Mouse (Mus musculus): ENCODE data around the gene Phf1. TPM values are rescaled to one million over a fixed set of nuclear protein-coding genes. Genes with fewer than 3 reads are reported as not detected.
"Not testable (repeated sequence)": the region's sequence is repeated elsewhere in the genome, so short reads cannot be mapped to it uniquely, and the experiment has no call there.

The Phf1 gene
- total RNA-seq (2017) = 8.3 and 10.3 TPM in 2 replicates

- ATAC-seq (replicated peaks in 1 of 2; ENCODE audit: insufficient read depth in 1 of 2, low FRiP score in 2 of 2, low TSS enrichment in 1 of 2, low read depth in 1 of 2, poor library complexity in 2 of 2, severe bottlenecking in 2 of 2) = peak; percentile 77 to 91
Measured at GRCm38 (mm10) chr17:26932839-26933398, at the start of gene Phf1. Gene Phf1, plus strand, starts transcription at chr17:26933052.

- no peak for ATAC-seq (replicated peaks in 1 of 2; ENCODE audit: insufficient read depth in 1 of 2, low FRiP score in 2 of 2, low TSS enrichment in 1 of 2, low read depth in 1 of 2, poor library complexity in 2 of 2, severe bottlenecking in 2 of 2)
Measured at GRCm38 (mm10) chr17:26883585-26883984, 49.3 kb upstream of the Phf1 start.

- peak; percentile 78 to 88 for ATAC-seq (replicated peaks in 1 of 2; ENCODE audit: insufficient read depth in 1 of 2, low FRiP score in 2 of 2, low TSS enrichment in 1 of 2, low read depth in 1 of 2, poor library complexity in 2 of 2, severe bottlenecking in 2 of 2)
Measured at GRCm38 (mm10) chr17:26884995-26885926, 47.6 kb upstream of the Phf1 start.

- peak; percentile 92 to 93 for ATAC-seq (replicated peaks in 1 of 2; ENCODE audit: insufficient read depth in 1 of 2, low FRiP score in 2 of 2, low TSS enrichment in 1 of 2, low read depth in 1 of 2, poor library complexity in 2 of 2, severe bottlenecking in 2 of 2)
Measured at GRCm38 (mm10) chr17:26886047-26886749, 46.7 kb upstream of the Phf1 start.

GRCm38 (mm10) chr17:26887926-26888325 lies 44.9 kb upstream of the Phf1 start:
- no peak for ATAC-seq (replicated peaks in 1 of 2; ENCODE audit: insufficient read depth in 1 of 2, low FRiP score in 2 of 2, low TSS enrichment in 1 of 2, low read depth in 1 of 2, poor library complexity in 2 of 2, severe bottlenecking in 2 of 2)

- ATAC-seq (replicated peaks in 1 of 2; ENCODE audit: insufficient read depth in 1 of 2, low FRiP score in 2 of 2, low TSS enrichment in 1 of 2, low read depth in 1 of 2, poor library complexity in 2 of 2, severe bottlenecking in 2 of 2) = 0 out of 4 replicates have a peak, but pooled peaks of 1 of the 2 experiments have one; percentile 22
Measured at GRCm38 (mm10) chr17:26892635-26893375, 40.0 kb upstream of the Phf1 start.

- no peak for ATAC-seq (replicated peaks in 1 of 2; ENCODE audit: insufficient read depth in 1 of 2, low FRiP score in 2 of 2, low TSS enrichment in 1 of 2, low read depth in 1 of 2, poor library complexity in 2 of 2, severe bottlenecking in 2 of 2)
Measured at GRCm38 (mm10) chr17:26893492-26893891, 39.4 kb upstream of the Phf1 start.

GRCm38 (mm10) chr17:26894342-26894741 lies 38.5 kb upstream of the Phf1 start:
- ATAC-seq (replicated peaks in 1 of 2; ENCODE audit: insufficient read depth in 1 of 2, low FRiP score in 2 of 2, low TSS enrichment in 1 of 2, low read depth in 1 of 2, poor library complexity in 2 of 2, severe bottlenecking in 2 of 2) = no peak

GRCm38 (mm10) chr17:26895578-26895977 lies 37.3 kb upstream of the Phf1 start:
- peak; percentile 42 to 50; a peak in 2 of 4 replicates for ATAC-seq (replicated peaks in 1 of 2; ENCODE audit: insufficient read depth in 1 of 2, low FRiP score in 2 of 2, low TSS enrichment in 1 of 2, low read depth in 1 of 2, poor library complexity in 2 of 2, severe bottlenecking in 2 of 2)

GRCm38 (mm10) chr17:26900916-26901315 lies 31.9 kb upstream of the Phf1 start:
- no peak for ATAC-seq (replicated peaks in 1 of 2; ENCODE audit: insufficient read depth in 1 of 2, low FRiP score in 2 of 2, low TSS enrichment in 1 of 2, low read depth in 1 of 2, poor library complexity in 2 of 2, severe bottlenecking in 2 of 2)

- no peak for ATAC-seq (replicated peaks in 1 of 2; ENCODE audit: insufficient read depth in 1 of 2, low FRiP score in 2 of 2, low TSS enrichment in 1 of 2, low read depth in 1 of 2, poor library complexity in 2 of 2, severe bottlenecking in 2 of 2)
Measured at GRCm38 (mm10) chr17:26904320-26904719, 28.5 kb upstream of the Phf1 start.

GRCm38 (mm10) chr17:26907506-26907905 lies 25.3 kb upstream of the Phf1 start:
- ATAC-seq (replicated peaks in 1 of 2; ENCODE audit: insufficient read depth in 1 of 2, low FRiP score in 2 of 2, low TSS enrichment in 1 of 2, low read depth in 1 of 2, poor library complexity in 2 of 2, severe bottlenecking in 2 of 2) = not testable (repeated sequence)

- ATAC-seq (replicated peaks in 1 of 2; ENCODE audit: insufficient read depth in 1 of 2, low FRiP score in 2 of 2, low TSS enrichment in 1 of 2, low read depth in 1 of 2, poor library complexity in 2 of 2, severe bottlenecking in 2 of 2) = no peak
Measured at GRCm38 (mm10) chr17:26915248-26915647, 17.6 kb upstream of the Phf1 start.

GRCm38 (mm10) chr17:26916711-26917482 lies 16.0 kb upstream of the Phf1 start, which contains the start of gene Kifc5b:
Gene Kifc5b, plus strand, starts transcription at chr17:26917091.
- ATAC-seq (replicated peaks in 1 of 2; ENCODE audit: insufficient read depth in 1 of 2, low FRiP score in 2 of 2, low TSS enrichment in 1 of 2, low read depth in 1 of 2, poor library complexity in 2 of 2, severe bottlenecking in 2 of 2) = peak; percentile 99 to 100

GRCm38 (mm10) chr17:26917560-26917959 lies 15.3 kb upstream of the Phf1 start:
- not testable (repeated sequence) for ATAC-seq (replicated peaks in 1 of 2; ENCODE audit: insufficient read depth in 1 of 2, low FRiP score in 2 of 2, low TSS enrichment in 1 of 2, low read depth in 1 of 2, poor library complexity in 2 of 2, severe bottlenecking in 2 of 2)

- no peak for ATAC-seq (replicated peaks in 1 of 2; ENCODE audit: insufficient read depth in 1 of 2, low FRiP score in 2 of 2, low TSS enrichment in 1 of 2, low read depth in 1 of 2, poor library complexity in 2 of 2, severe bottlenecking in 2 of 2)
Measured at GRCm38 (mm10) chr17:26918343-26918742, 14.5 kb upstream of the Phf1 start.

Data from hematopoietic stem cell, adult 5-6 weeks (primary cell).